Mouse (Mus musculus) intestine, embryonic 14.5 days (tissue): ENCODE data around the gene Atp5g3. TPM values are rescaled to one million over a fixed set of nuclear protein-coding genes. Genes with fewer than 3 reads are reported as not detected.

Source experiments
- ATAC-seq: fragments of 200-750 bp; cut with Nextera tagmentation; replicated peaks from 2 replicates; pipeline ENCODE4 v1.8.0; 2017; ENCODE audit warnings: low read depth, moderate number of reproducible peaks, moderate TSS enrichment, moderate library complexity; ENCODE audit not compliant: low FRiP score, low TSS enrichment
- DNase-seq: peaks from one replicate; pipeline ENCODE4 v3.0.0-alpha.2; 2018; ENCODE audit warnings: low spot score
- H3K27ac ChIP-seq: fragments of 300-500 bp; sonication (generic); 2 replicates; pipeline ENCODE4 v1.5.1; 2014; ENCODE audit warnings: low read depth, mild to moderate bottlenecking, control low read depth
- H3K27me3 ChIP-seq: fragments of 300-500 bp; sonication (generic); replicated peaks from 2 replicates; pipeline ENCODE4 v1.6.1; 2014; ENCODE audit warnings: low read length, control low read depth; ENCODE audit not compliant: control insufficient read depth, insufficient read depth
- H3K36me3 ChIP-seq: fragments of 300-500 bp; sonication (generic); 2 replicates; pipeline ENCODE4 v1.6.1; 2014; ENCODE audit warnings: low read length, control low read depth; ENCODE audit not compliant: control insufficient read depth, insufficient read depth
- H3K4me1 ChIP-seq: fragments of 300-500 bp; sonication (generic); replicated peaks from 2 replicates; pipeline ENCODE4 v1.6.1; 2014; ENCODE audit warnings: low read length, control low read depth, mixed read lengths; ENCODE audit not compliant: control insufficient read depth, insufficient read depth
- H3K4me2 ChIP-seq: fragments of 300-500 bp; sonication (generic); 2 replicates; pipeline ENCODE4 v1.6.1; 2014; ENCODE audit warnings: low read length
- H3K4me3 ChIP-seq: fragments of 300-500 bp; sonication (generic); 2 replicates; pipeline ENCODE4 v1.5.1; 2014; ENCODE audit warnings: low read depth, low read length, control low read depth, mixed read lengths
- H3K9ac ChIP-seq: fragments of 300-500 bp; sonication (generic); 2 replicates; pipeline ENCODE4 v1.6.1; 2014; ENCODE audit warnings: mild to moderate bottlenecking, low read length
- H3K9me3 ChIP-seq: fragments of 300-500 bp; sonication (generic); 2 replicates; pipeline ENCODE4 v1.6.1; 2016; ENCODE audit warnings: low read length, control low read depth; ENCODE audit not compliant: control insufficient read depth
- WGBS: fragments of 180-500 bp; shearing (Covaris S2); extraction: QIAGEN DNeasy Blood & Tissue Kit; methylation state at CpG from one replicate; pipeline ENCODE4 v1.1.7; 2014; 5-methylcytosine and 5-hydroxymethylcytosine counted together
- polyA plus RNA-seq: library from polyadenylated mRNA; unstranded; fragments of >200 nt; fragmentation: Nextera tagmentation; extraction: Ambion mirVana; gene quantifications from 2 replicates; pipeline ENCODE4 v1.2.1, GENCODE M21; 2014

Gene Atp5g3
- polyA plus RNA-seq, 1 experiment from 2014 or later: 1,485 TPM

GRCm38 (mm10) chr2:73891701-73892463, 19.2 kb downstream of the Atp5g3 start:
- no peaks in the 10 kb centered on the region for H3K36me3 ChIP-seq
- H3K4me3 ChIP-seq: peak overlapping the region; percentile 97
- no peaks in the 10 kb centered on the region for H3K9me3 ChIP-seq
- no peak for DNase-seq
- H3K4me1 ChIP-seq: no peaks in the 10 kb centered on the region
- H3K27ac ChIP-seq: peak overlapping the region; percentile 88
- H3K9ac ChIP-seq: peak overlapping the region; percentile 94
- no peaks in the 10 kb centered on the region for H3K27me3 ChIP-seq
- H3K4me2 ChIP-seq: peak overlapping the region; percentile 64
- under 1% methylated on average over 54 of the region's 54 CpGs for WGBS
- ATAC-seq: no peak

- Histone ChIP-seq H3K27me3 (no peaks in the 10 kb centered on the region), H3K9ac (no peak overlapping the region), H3K4me1 (no peaks in the 10 kb centered on the region), H3K9me3 (no peaks in the 10 kb centered on the region), H3K36me3 (no peaks in the 10 kb centered on the region; the same call in 1 of the 2 replicates), H3K4me3 (no peak overlapping the region), H3K4me2 (no peak overlapping the region), H3K27ac (no peak overlapping the region)
- no peak for ATAC-seq
- 77% methylated on average over 2 of the region's 2 CpGs for WGBS
- DNase-seq: no peak
Observed at GRCm38 (mm10) chr2:73885997-73886396, 25.1 kb downstream of the Atp5g3 start.

- Histone ChIP-seq H3K36me3 (peaks cover 22% of the 10 kb centered on the region), H3K9me3 (no peaks in the 10 kb centered on the region), H3K4me2 (no peak overlapping the region), H3K4me3 (no peak overlapping the region), H3K4me1 (no peaks in the 10 kb centered on the region), H3K27me3 (no peaks in the 10 kb centered on the region), H3K27ac (no peak overlapping the region), H3K9ac (no peak overlapping the region)
- WGBS: 92% methylated on average over 2 of the region's 2 CpGs
- DNase-seq: no peak
- ATAC-seq: no peak
Observed at GRCm38 (mm10) chr2:73877891-73878290, 33.2 kb downstream of the Atp5g3 start.

- DNase-seq (no peak), ATAC-seq (no peak)
- WGBS: 78% methylated on average over 16 of the region's 16 CpGs
Observed at GRCm38 (mm10) chr2:73867764-73868487, 43.2 kb downstream of the Atp5g3 start.

GRCm38 (mm10) chr2:73860046-73860624, 51.0 kb downstream of the Atp5g3 start:
- Histone ChIP-seq H3K27ac (no peak overlapping the region), H3K9me3 (no peaks in the 10 kb centered on the region), H3K4me1 (no peaks in the 10 kb centered on the region), H3K4me2 (no peak overlapping the region), H3K4me3 (no peak overlapping the region), H3K36me3 (peaks cover 17% of the 10 kb centered on the region), H3K9ac (no peak overlapping the region), H3K27me3 (no peaks in the 10 kb centered on the region)
- whole genome bisulfite sequencing: 76% methylated on average over 4 of the region's 4 CpGs
- ATAC-seq (no peak), DNase-seq (no peak)

More at GRCm38 (mm10) chr2:73867764-73868487, 43.2 kb downstream of the Atp5g3 start:
- Histone ChIP-seq H3K9ac (no peak overlapping the region), H3K4me1 (no peaks in the 10 kb centered on the region), H3K4me3 (no peak overlapping the region), H3K9me3 (no peaks in the 10 kb centered on the region), H3K4me2 (no peak overlapping the region), H3K27ac (no peak overlapping the region), H3K27me3 (no peaks in the 10 kb centered on the region), H3K36me3 (peaks cover 23% of the 10 kb centered on the region)

Other genes with a start within 250 kb of the Atp5g3 start
- 21.5 and 24.3 TPM in 2 replicates for gene Chn1, start 136.0 kb downstream of the Atp5g3 start, polyA plus RNA-seq
- 69.4 and 74.7 TPM in 2 replicates for gene Atf2, start 18.7 kb downstream of the Atp5g3 start, polyA plus RNA-seq